Mouse (Mus musculus) testis, adult 2 months (tissue): Measurements from ENCODE around the gene Cxxc4.

Experiments used
- CTCF ChIP-seq: fragments of 200-500 bp; IDR thresholded peaks from 2 replicates; pipeline ENCODE4 v1.5.1; 2012; ENCODE audit warnings: low read depth, mild to moderate bottlenecking, inconsistent platforms, low read length, moderate library complexity; ENCODE audit not compliant: control insufficient read depth, insufficient read depth, insufficient replicate concordance
- POLR2A ChIP-seq: fragments of 200-500 bp; IDR thresholded peaks from 2 replicates; pipeline ENCODE4 v1.6.1; 2012; ENCODE audit warnings: low read depth, mild to moderate bottlenecking, inconsistent platforms, low read length, moderate library complexity; ENCODE audit not compliant: control insufficient read depth

- TF ChIP-seq CTCF (no peak), POLR2A (no peak)
These were observed 3.9 kb downstream of the Cxxc4 start for GRCm38 (mm10) chr3:134239971-134240717.
